Mouse (Mus musculus): ENCODE results near the gene Ntng1.

DNA sequence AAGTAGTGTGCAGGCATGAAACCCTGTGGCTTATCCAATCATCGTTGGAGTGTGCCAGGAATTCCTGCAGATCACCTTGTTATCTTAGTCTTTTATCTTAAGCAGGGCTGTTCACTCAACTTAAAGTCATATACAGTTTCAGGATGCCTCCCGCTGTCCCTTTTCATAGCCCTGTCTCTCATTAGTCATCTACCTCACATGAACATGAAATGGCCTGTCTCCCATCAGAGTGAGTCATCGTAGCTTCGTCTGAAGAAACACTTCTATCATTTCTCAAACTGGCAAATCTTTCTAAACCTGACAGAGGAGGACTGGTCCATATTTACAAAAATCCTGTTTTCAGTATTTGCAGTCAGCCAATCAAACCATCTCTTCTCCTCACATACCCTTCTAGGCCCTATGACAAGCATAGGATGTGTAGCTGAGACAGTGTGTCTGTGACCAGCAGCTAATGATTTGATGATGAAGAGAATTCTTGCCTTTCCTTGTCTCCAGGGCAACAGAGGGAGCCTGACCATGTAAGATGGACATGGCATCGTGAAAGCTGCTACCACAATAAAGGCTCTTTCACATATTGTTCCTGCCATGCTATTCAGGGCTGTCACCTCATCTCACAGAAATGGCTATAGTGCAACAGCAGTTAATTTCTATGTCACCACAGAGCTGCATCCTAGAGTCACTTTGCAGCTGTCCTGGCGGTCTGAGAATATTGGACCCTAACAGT lies 336.4 kb downstream of the Ntng1 start:
- no peak for TF ChIP-seq CTCF (conservative IDR thresholded peaks at IDR 0.05; ENCODE audit: insufficient read depth, insufficient read length, low read depth, low read length)
- TF ChIP-seq POLR2A (IDR thresholded peaks at IDR 0.05; ENCODE audit: low read depth, low read length): no peak

Measured in kidney, adult 2 months (tissue).